Mouse (Mus musculus) G1E (cell line): ENCODE measurements at regions not wholly inside any gene's neighbourhood (a gene's known extent, or its start where the extent isn't known, plus 50 kb on each side); places are given as distances from the start of the nearest gene placed in this dataset.

Experiments used
- ATAC-seq: 2 replicates; pipeline ENCODE4 v1.8.0; 2016; ENCODE audit warnings: mild to moderate bottlenecking; ENCODE audit not compliant: insufficient number of reproducible peaks, poor library complexity, low FRiP score, severe bottlenecking; ENCODE audit errors: extremely low read depth
- DNase-seq: peaks from one replicate; pipeline ENCODE4 v3.0.0; 2012; ENCODE audit warnings: low spot score
- H3K27me3 ChIP-seq: 2 replicates; pipeline ENCODE4 v1.6.1; 2012; ENCODE audit warnings: mild to moderate bottlenecking, low read length, inconsistent platforms; ENCODE audit not compliant: insufficient read depth
- H3K36me3 ChIP-seq: replicated peaks from 2 replicates; pipeline ENCODE3; 2012; ENCODE audit warnings: mild to moderate bottlenecking, inconsistent platforms
- H3K4me1 ChIP-seq: 2 replicates; pipeline ENCODE4 v1.6.1; 2012; ENCODE audit warnings: low read depth, low read length, inconsistent platforms, mixed read lengths; ENCODE audit not compliant: insufficient read depth
- H3K4me3 ChIP-seq: 2 replicates; pipeline ENCODE4 v1.5.1; 2012; ENCODE audit warnings: low read depth, mild to moderate bottlenecking, inconsistent platforms, low read length, moderate library complexity, mixed read lengths
- H3K9me3 ChIP-seq: replicated peaks from 2 replicates; pipeline ENCODE4 v1.6.1; 2012; ENCODE audit warnings: inconsistent platforms
- CTCF ChIP-seq: IDR thresholded peaks from 2 replicates; pipeline ENCODE4 v1.5.1; 2012; ENCODE audit warnings: low read depth, low read length, inconsistent platforms, mixed read lengths
- GATA1 ChIP-seq: IDR thresholded peaks from 2 replicates; pipeline ENCODE4 v1.6.1; 2012; ENCODE audit warnings: borderline replicate concordance, low read length, inconsistent platforms, mixed read lengths
- GATA2 ChIP-seq: IDR thresholded peaks from 2 replicates; pipeline ENCODE4 v1.6.1; 2012; ENCODE audit warnings: low read depth, low read length, inconsistent platforms, borderline replicate concordance
- POLR2AphosphoS5 ChIP-seq: IDR thresholded peaks from 2 replicates; pipeline ENCODE4 v1.6.1; 2012; ENCODE audit warnings: low read depth, low read length, inconsistent platforms; ENCODE audit not compliant: insufficient replicate concordance
- TAL1 ChIP-seq: conservative IDR thresholded peaks from 2 replicates; pipeline ENCODE4 v1.6.1; 2012; ENCODE audit warnings: low read depth, low read length, inconsistent platforms, mixed read lengths

DNA sequence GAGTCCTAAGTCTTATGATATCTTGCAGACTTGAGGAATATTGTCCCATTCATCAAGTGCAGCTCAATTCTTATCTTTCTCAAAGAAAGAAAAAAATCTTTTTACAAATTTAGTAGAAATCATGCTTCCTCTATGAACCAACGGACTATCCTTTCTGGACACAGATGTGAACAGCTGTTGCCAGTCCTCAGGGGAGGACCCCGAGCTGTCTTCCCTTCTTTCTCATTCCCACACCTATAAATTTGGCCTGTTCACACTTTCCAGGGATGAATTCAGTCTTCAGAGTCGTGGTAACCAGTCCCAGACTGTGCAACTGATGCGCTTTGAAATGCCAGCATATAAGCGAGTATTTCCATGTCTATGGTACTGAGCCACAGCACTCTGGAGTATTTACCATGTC is 214.2 kb upstream of the Pde3a start:
- H3K27me3 ChIP-seq: no peaks in the 10 kb centered on the region
- no peak for DNase-seq

DNA sequence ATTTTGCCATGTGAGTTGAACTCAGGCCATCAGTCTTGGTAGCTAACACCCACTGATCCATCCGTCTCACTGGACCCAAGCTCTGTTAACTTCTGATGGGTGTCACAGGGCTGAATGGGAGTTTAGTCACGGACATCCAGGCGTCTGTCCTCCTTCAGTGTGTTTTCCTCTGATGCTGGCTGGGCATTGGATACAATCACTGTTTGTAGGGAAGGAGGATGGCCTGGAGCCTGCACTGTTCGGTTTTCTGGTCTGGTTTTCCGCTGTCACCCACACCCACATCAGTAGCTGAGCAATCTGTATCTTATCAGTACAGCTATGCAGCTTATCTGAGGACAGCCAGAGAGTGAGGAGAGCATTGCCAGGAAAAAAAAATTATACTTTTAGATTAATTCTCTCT is 207.7 kb upstream of the Pde3a start:
- no peaks in the 10 kb centered on the region for H3K36me3 ChIP-seq
- no peak for DNase-seq
- ATAC-seq: no peak
- no peaks in the 10 kb centered on the region for H3K27me3 ChIP-seq
- H3K4me3 ChIP-seq: no peak overlapping the region
- H3K4me1 ChIP-seq: no peaks in the 10 kb centered on the region
- TF ChIP-seq GATA2 (no peak), CTCF (no peak), GATA1 (no peak), TAL1 (no peak), POLR2AphosphoS5 (no peak)
- H3K9me3 ChIP-seq: peaks cover 36% of the 10 kb centered on the region

More for the DNA sequence above, 214.2 kb upstream of the Pde3a start:
- H3K9me3 ChIP-seq: peaks cover 21% of the 10 kb centered on the region
- no peak overlapping the region for H3K4me3 ChIP-seq
- H3K36me3 ChIP-seq: no peaks in the 10 kb centered on the region
- H3K4me1 ChIP-seq: no peaks in the 10 kb centered on the region
- ATAC-seq: no peak
- TF ChIP-seq POLR2AphosphoS5: no peak

DNA sequence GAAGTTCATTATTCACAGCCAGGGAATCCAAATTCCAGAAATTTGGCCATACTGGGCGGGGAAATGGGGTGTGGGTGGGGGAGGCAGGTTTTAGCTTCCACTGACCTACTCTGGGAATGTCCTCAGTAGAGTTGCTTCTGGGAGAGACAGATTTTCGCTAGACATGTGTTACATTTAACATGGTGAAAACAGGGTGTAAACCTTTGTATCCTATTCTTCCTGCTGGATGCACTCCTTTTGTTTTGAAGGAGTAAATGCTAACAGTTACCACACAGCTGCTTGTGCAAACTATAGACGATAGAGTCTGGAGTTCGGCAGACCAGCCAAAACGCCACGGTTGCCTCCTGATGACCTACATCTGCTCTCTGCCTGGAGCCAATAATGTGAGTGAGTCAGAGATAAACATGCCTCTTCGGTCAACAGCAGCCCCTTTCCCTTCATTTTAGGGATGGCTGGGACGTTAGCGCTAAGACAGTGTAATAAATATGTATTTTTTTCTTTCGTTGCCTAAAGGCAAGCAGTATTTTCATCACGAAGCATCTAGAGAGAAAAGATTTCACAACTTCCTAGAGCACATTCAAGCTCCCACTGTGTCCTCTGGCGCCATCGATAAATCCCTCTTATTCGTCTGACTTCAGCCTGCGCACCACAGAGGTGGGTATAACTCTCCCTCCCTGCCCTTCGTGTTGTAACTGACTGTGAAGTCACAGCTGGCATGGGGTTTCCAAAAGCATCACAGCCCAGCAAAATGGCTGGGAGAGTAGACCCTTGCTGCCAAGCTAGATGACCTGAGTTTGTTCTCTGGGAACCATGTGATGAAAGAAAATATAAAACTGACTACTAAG is 207.1 kb upstream of the Pde3a start:
- Histone ChIP-seq H3K27me3 (no peaks in the 10 kb centered on the region), H3K9me3 (peaks cover 34% of the 10 kb centered on the region), H3K4me1 (no peaks in the 10 kb centered on the region), H3K36me3 (no peaks in the 10 kb centered on the region), H3K4me3 (no peak overlapping the region)
- ATAC-seq (no peak), DNase-seq (no peak)
- TF ChIP-seq TAL1 (no peak), GATA1 (no peak), POLR2AphosphoS5 (no peak), GATA2 (no peak)

DNA sequence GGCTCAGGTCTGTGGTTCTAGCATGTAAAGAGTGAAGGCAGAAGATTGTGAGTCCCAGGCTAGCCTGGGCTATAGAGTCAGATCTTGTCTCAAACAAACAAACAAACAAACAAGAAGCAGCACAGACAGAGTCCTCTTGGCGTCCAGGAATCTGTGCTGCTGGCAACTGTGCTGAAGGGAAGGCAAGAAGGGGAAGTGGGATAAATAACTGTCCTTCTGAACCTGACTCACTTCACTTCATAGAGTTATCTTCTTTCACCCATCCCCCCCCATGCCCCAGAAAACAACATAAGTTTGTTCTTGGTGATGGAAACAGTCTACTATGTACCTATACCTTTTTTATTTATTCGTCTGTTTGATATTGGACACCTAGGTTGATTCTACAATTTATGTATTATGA is 200.8 kb upstream of the Pde3a start:
- Histone ChIP-seq H3K36me3 (no peaks in the 10 kb centered on the region), H3K27me3 (no peaks in the 10 kb centered on the region), H3K9me3 (peaks cover 27% of the 10 kb centered on the region), H3K4me1 (no peaks in the 10 kb centered on the region), H3K4me3 (no peak overlapping the region)
- no peak for ATAC-seq
- TF ChIP-seq GATA1 (no peak), CTCF (no peak), TAL1 (no peak), POLR2AphosphoS5 (no peak)
- DNase-seq: no peak

DNA sequence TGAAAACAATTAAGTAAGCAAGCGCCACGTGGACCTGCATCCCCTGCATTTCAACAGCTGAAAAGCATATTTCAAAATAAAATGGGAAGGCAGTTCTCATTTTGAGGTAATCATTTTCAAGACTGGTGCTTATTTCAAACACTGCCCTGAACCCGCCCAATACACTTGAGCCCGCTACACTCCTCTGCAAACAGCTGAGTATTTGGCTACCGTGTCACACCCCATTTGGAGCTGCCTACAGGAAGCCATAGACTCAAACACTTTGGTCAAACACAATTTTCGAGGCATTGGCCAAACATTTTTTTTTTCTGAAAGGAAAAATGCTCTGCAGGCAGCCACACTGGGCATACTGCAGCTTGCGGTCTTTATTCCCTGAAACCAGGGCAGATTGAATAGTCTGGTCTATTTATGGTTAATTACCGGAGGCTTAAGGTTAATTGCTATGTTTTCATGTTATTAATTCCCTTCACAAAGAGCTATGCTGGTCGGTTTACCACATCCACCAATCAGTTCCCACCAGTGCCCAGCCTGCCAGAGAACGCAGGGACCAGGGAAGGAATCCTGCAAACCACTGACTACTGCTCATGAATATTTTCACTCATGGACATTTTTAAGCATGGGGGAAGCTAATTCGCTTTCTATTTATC is 198.9 kb upstream of the Pde3a start:
- H3K4me3 ChIP-seq: no peak overlapping the region
- no peak for ATAC-seq
- peaks cover 19% of the 10 kb centered on the region for H3K9me3 ChIP-seq
- no peaks in the 10 kb centered on the region for H3K27me3 ChIP-seq
- DNase-seq: no peak
- TF ChIP-seq TAL1 (no peak), CTCF (no peak), GATA2 (no peak), GATA1 (no peak), POLR2AphosphoS5 (no peak)
- no peaks in the 10 kb centered on the region for H3K4me1 ChIP-seq
- H3K36me3 ChIP-seq: no peaks in the 10 kb centered on the region

DNA sequence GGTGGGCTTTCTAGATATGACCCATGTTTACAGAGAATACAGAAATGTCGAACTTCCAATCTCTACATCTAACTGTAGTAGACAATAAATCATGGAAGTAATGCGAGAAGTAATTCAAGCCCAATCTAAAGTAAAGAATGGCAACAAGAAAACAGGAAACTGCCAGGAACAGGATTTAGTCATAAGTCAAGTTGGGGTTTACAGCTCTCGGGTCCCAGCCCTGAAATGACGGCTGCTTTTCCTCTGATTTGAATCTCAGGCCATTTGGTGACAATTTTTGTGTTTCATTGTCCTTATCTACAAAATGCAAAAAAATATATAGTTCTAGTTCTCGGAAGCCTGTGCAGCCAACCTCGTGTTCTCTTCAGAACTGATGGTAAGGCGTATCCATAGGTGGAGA is 195.0 kb upstream of the Pde3a start:
- DNase-seq: no peak
- no peaks in the 10 kb centered on the region for H3K27me3 ChIP-seq
- H3K4me1 ChIP-seq: no peaks in the 10 kb centered on the region
- H3K9me3 ChIP-seq: peaks cover 12% of the 10 kb centered on the region
- no peaks in the 10 kb centered on the region for H3K36me3 ChIP-seq
- TF ChIP-seq CTCF (no peak), GATA1 (no peak), TAL1 (no peak), POLR2AphosphoS5 (no peak), GATA2 (no peak)
- ATAC-seq: no peak
- H3K4me3 ChIP-seq: no peak overlapping the region
